Mouse (Mus musculus): Measurements from ENCODE around the gene Notch1. TPM values are rescaled to one million over a fixed set of nuclear protein-coding genes. Genes with fewer than 3 reads are reported as not detected.

Gene Notch1
- polyA plus RNA-seq, 1 experiment from 2014 or later = 23.7 TPM

Small RNA genes within 50 kb of the gene (microRNA-seq; reads per million reads assigned to microRNA genes)
- gene Mir6996 = 0.63 reads per million

Other genes starting within 250 kb of the Notch1 start
- 0.02 and 0.03 TPM in 2 replicates for gene Ccdc187, start 222.1 kb downstream of the Notch1 start, polyA plus RNA-seq (2015; fragmentation: Nextera tagmentation; extraction: Ambion mirVana)
- 41.9 and 44.1 TPM in 2 replicates for gene Gpsm1, start 201.1 kb downstream of the Notch1 start, polyA plus RNA-seq (2015; fragmentation: Nextera tagmentation; extraction: Ambion mirVana)
- gene Dnlz, start 164.6 kb downstream of the Notch1 start, polyA plus RNA-seq (2015; fragmentation: Nextera tagmentation; extraction: Ambion mirVana) = 30.6 and 34.2 TPM in 2 replicates
- 0.92 and 1.4 TPM in 2 replicates for gene Card9, start 155.7 kb downstream of the Notch1 start, polyA plus RNA-seq (2015; fragmentation: Nextera tagmentation; extraction: Ambion mirVana)
- 31.7 and 35.3 TPM in 2 replicates for gene Snapc4, start 136.0 kb downstream of the Notch1 start, polyA plus RNA-seq (2015; fragmentation: Nextera tagmentation; extraction: Ambion mirVana)
- gene Entr1, start 127.3 kb downstream of the Notch1 start, polyA plus RNA-seq (2015; fragmentation: Nextera tagmentation; extraction: Ambion mirVana) = 125 and 127 TPM in 2 replicates
- 122 TPM in 2 replicates for gene Pmpca, start 127.3 kb downstream of the Notch1 start, polyA plus RNA-seq (2015; fragmentation: Nextera tagmentation; extraction: Ambion mirVana)
- gene Inpp5e, start 107.5 kb downstream of the Notch1 start, polyA plus RNA-seq (2015; fragmentation: Nextera tagmentation; extraction: Ambion mirVana) = 24.9 and 26.6 TPM in 2 replicates
- 27.6 and 28.6 TPM in 2 replicates for gene Sec16a, start 71.4 kb downstream of the Notch1 start, polyA plus RNA-seq (2015; fragmentation: Nextera tagmentation; extraction: Ambion mirVana)
- gene Egfl7, start 63.4 kb upstream of the Notch1 start, polyA plus RNA-seq (2015; fragmentation: Nextera tagmentation; extraction: Ambion mirVana) = 257 and 266 TPM in 2 replicates
- gene Gm20532, start 70.0 kb upstream of the Notch1 start, polyA plus RNA-seq (2015; fragmentation: Nextera tagmentation; extraction: Ambion mirVana) = not detected in 2 replicates
- 53.0 and 57.0 TPM in 2 replicates for gene Agpat2, start 87.8 kb upstream of the Notch1 start, polyA plus RNA-seq (2015; fragmentation: Nextera tagmentation; extraction: Ambion mirVana)
- gene Fam69b, start 111.8 kb upstream of the Notch1 start, polyA plus RNA-seq (2015; fragmentation: Nextera tagmentation; extraction: Ambion mirVana) = 39.3 and 40.3 TPM in 2 replicates
- not detected in 2 replicates for gene Lcn4, start 154.6 kb upstream of the Notch1 start, polyA plus RNA-seq (2015; fragmentation: Nextera tagmentation; extraction: Ambion mirVana)